In the genomic region with DNA sequence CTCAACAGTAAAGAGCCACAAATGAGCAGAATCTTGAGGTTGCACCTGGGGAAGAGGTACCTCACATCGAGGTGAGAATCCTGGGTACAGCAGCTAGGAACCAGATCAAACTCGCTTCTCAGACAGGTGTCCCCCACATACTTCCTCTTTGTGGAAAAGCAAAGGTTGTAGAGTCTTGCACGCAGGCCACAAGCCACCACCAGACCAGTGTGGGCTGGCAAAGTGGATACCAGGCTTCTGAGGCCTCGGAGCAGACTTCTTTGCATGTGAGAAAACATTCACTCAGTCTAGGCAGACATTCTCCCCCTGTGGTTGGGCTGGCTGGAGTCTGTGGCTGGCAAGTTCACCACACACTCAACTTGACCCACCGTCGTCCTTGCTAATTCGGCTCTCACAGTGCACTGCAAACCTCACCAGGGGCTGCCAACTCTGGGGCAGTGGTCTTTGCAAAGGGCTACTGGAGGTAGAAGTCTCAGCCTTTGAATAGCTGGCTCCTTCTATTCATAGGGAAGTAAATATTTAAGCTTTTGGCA, we compare ENCODE assay signal across 15 mouse cellular contexts.
A peak's percentile ranks its signal among the peaks of the same experiment; 100 is the strongest.
DNase-seq lines count a peak whose midpoint lies in the region; ATAC-seq lines count a peak whose summit lies in the region.
"Had no signal": no experiment of that assay in that cellular context is flagged by ENCODE, and none has a peak within 500 bp of the region (broad histone marks: within the 10 kb centered on the region; RNA-seq: fewer than 3 reads in every experiment).

No protein-coding gene starts in this region.

- H3K4me2 ChIP-seq in forebrain, embryonic 12.5 days = no peak overlapping the region
- no peak overlapping the region for H3K4me2 ChIP-seq in forebrain, embryonic 11.5 days (ENCODE audit: low read depth, low read length, severe bottlenecking)
- H3K4me2 ChIP-seq in lung, embryonic 16.5 days (ENCODE audit: low read depth, low read length) = no peak overlapping the region
- H3K4me2 ChIP-seq in hindbrain, embryonic 13.5 days = no peak overlapping the region
- H3K4me2 ChIP-seq: intestine, embryonic 15.5 days had no signal

- no peaks in the 10 kb centered on the region for H3K36me3 ChIP-seq in forebrain, embryonic 12.5 days (replicated peaks)
- H3K36me3 ChIP-seq in forebrain, embryonic 11.5 days (ENCODE audit: control insufficient read depth, insufficient read depth, low read length) = no peaks in the 10 kb centered on the region
- H3K36me3 ChIP-seq in lung, embryonic 16.5 days (ENCODE audit: control insufficient read depth, insufficient read depth, low read length) = no peaks in the 10 kb centered on the region
- no peaks in the 10 kb centered on the region for H3K36me3 ChIP-seq in hindbrain, embryonic 13.5 days
- H3K36me3 ChIP-seq: intestine, embryonic 15.5 days had no signal

- no peak overlapping the region for H3K9ac ChIP-seq in forebrain, embryonic 12.5 days
- no peak overlapping the region for H3K9ac ChIP-seq in forebrain, embryonic 11.5 days (ENCODE audit: low read length)
- no peak overlapping the region for H3K9ac ChIP-seq in lung, embryonic 16.5 days (ENCODE audit: low read length)
- H3K9ac ChIP-seq in hindbrain, embryonic 13.5 days = no peak overlapping the region
- H3K9ac ChIP-seq: intestine, embryonic 15.5 days had no signal

- H3K4me1 ChIP-seq in forebrain, embryonic 12.5 days = peaks cover 66% of the 10 kb centered on the region
- H3K4me1 ChIP-seq in forebrain, embryonic 11.5 days (replicated peaks; ENCODE audit: control insufficient read depth, insufficient read depth, low read length) = peaks cover 11% of the 10 kb centered on the region; the same call in 1 of the 2 replicates
- peaks cover 39% of the 10 kb centered on the region for H3K4me1 ChIP-seq in lung, embryonic 16.5 days (replicated peaks; ENCODE audit: control insufficient read depth, insufficient read depth, low read length)
- peaks cover 65% of the 10 kb centered on the region for H3K4me1 ChIP-seq in hindbrain, embryonic 13.5 days (replicated peaks)

- no peak for DNase-seq in forebrain, embryonic 11.5 days (ENCODE audit: low spot score)
- DNase-seq in lung, adult 18-20 months = no peak
- DNase-seq in heart, adult 18-20 months = no peak
- no peak for DNase-seq in cerebellum, adult 9-11 months
- DNase-seq: cerebellum, adult 18-20 months; heart, adult 11 months; kidney, postnatal 10 days; lung, postnatal 10 days; thymus, postnatal 25 days had no signal

- no peaks in the 10 kb centered on the region for H3K9me3 ChIP-seq in forebrain, embryonic 12.5 days
- H3K9me3 ChIP-seq in forebrain, embryonic 11.5 days (ENCODE audit: control insufficient read depth, low read length) = no peaks in the 10 kb centered on the region
- H3K9me3 ChIP-seq in lung, embryonic 16.5 days (ENCODE audit: control insufficient read depth, low read length) = no peaks in the 10 kb centered on the region
- H3K9me3 ChIP-seq in hindbrain, embryonic 13.5 days = no peaks in the 10 kb centered on the region
- H3K9me3 ChIP-seq: intestine, embryonic 15.5 days had no signal

- H3K27ac ChIP-seq in forebrain, embryonic 12.5 days = peak overlapping the region; percentile 21; the same call in 1 of the 2 replicates
- H3K27ac ChIP-seq in forebrain, embryonic 11.5 days (ENCODE audit: low read depth, low read length) = no peak overlapping the region
- H3K27ac ChIP-seq in lung, embryonic 16.5 days (ENCODE audit: low read length) = 0 out of 2 replicates have a peak overlapping the region, but pooled peaks have one; percentile 5
- H3K27ac ChIP-seq in hindbrain, embryonic 13.5 days = peak overlapping the region; percentile 41
- H3K27ac ChIP-seq: intestine, embryonic 15.5 days had no signal

- no peak for ATAC-seq in forebrain, embryonic 12.5 days (ENCODE audit: low FRiP score)
- no peak for ATAC-seq in forebrain, embryonic 11.5 days (replicated peaks; ENCODE audit: low FRiP score)
- no peak for ATAC-seq in lung, embryonic 16.5 days (ENCODE audit: low read depth)
- ATAC-seq in hindbrain, embryonic 13.5 days (ENCODE audit: low FRiP score) = no peak
- ATAC-seq in neutrophil, adult 5-6 weeks (ENCODE audit: extremely low read depth, insufficient number of reproducible peaks, low FRiP score, poor library complexity, severe bottlenecking) = peak; percentile 39; the same call in 1 of the 2 replicates
- ATAC-seq: intestine, embryonic 15.5 days had no signal

- H3K4me3 ChIP-seq in forebrain, embryonic 12.5 days (replicated peaks) = no peak overlapping the region
- H3K4me3 ChIP-seq in forebrain, embryonic 11.5 days (ENCODE audit: low read depth, low read length) = no peak overlapping the region
- H3K4me3 ChIP-seq in lung, embryonic 16.5 days (ENCODE audit: low read length) = no peak overlapping the region
- H3K4me3 ChIP-seq in hindbrain, embryonic 13.5 days = no peak overlapping the region
- H3K4me3 ChIP-seq: intestine, embryonic 15.5 days; myocyte had no signal

- 93% methylated on average over 7 of the region's 7 CpGs for WGBS in forebrain, embryonic 12.5 days
- 88% methylated on average over 7 of the region's 7 CpGs for WGBS in forebrain, embryonic 11.5 days
- WGBS in lung, embryonic 16.5 days = 58% methylated on average over 7 of the region's 7 CpGs
- 87% methylated on average over 7 of the region's 7 CpGs for WGBS in hindbrain, embryonic 13.5 days

- no peaks in the 10 kb centered on the region for H3K27me3 ChIP-seq in forebrain, embryonic 12.5 days
- no peaks in the 10 kb centered on the region for H3K27me3 ChIP-seq in forebrain, embryonic 11.5 days (ENCODE audit: control insufficient read depth, insufficient read depth, low read length)
- no peaks in the 10 kb centered on the region for H3K27me3 ChIP-seq in lung, embryonic 16.5 days (ENCODE audit: control insufficient read depth, insufficient read depth, low read depth, low read length)
- no peaks in the 10 kb centered on the region for H3K27me3 ChIP-seq in hindbrain, embryonic 13.5 days
- H3K27me3 ChIP-seq: intestine, embryonic 15.5 days had no signal
